Mouse (Mus musculus) bone marrow, adult 2 months (tissue): ENCODE results near the gene Myl4. TPM values are rescaled to one million over a fixed set of nuclear protein-coding genes. Genes with fewer than 3 reads are reported as not detected.

Experiments
- H3K27ac ChIP-seq: fragments of 200-500 bp; 2 replicates; pipeline ENCODE4 v1.5.1; 2012; ENCODE audit warnings: low read depth, mild to moderate bottlenecking, control low read depth, inconsistent platforms, low read length; ENCODE audit not compliant: control insufficient read depth, poor library complexity, insufficient read depth
- H3K4me1 ChIP-seq: fragments of 200-500 bp; 2 replicates; pipeline ENCODE4 v1.6.1; 2011; ENCODE audit warnings: low read length; ENCODE audit not compliant: control insufficient read depth, insufficient read depth
- H3K4me3 ChIP-seq: fragments of 200-500 bp; replicated peaks from 2 replicates; pipeline ENCODE3; 2011; ENCODE audit warnings: mild to moderate bottlenecking, low read depth, low read length, control low read depth; ENCODE audit not compliant: control insufficient read depth
- CTCF ChIP-seq: fragments of 200-500 bp; IDR thresholded peaks from 2 replicates; pipeline ENCODE4 v1.5.1; 2011; ENCODE audit warnings: low read length, control low read depth; ENCODE audit not compliant: control insufficient read depth, insufficient read depth
- POLR2A ChIP-seq: fragments of 200-500 bp; IDR thresholded peaks from 2 replicates; pipeline ENCODE4 v1.6.1; 2011; ENCODE audit warnings: low read depth, mild to moderate bottlenecking, control low read depth, low read length, borderline replicate concordance; ENCODE audit not compliant: control insufficient read depth
- WGBS: fragments of 180-500 bp; shearing (Covaris S2); methylation state at CpG from one replicate; pipeline ENCODE4 v1.1.7; 2018; 5-methylcytosine and 5-hydroxymethylcytosine counted together
- polyA plus RNA-seq: library from polyadenylated mRNA; stranded (reverse); fragments of >200 nt; gene quantifications from 2 replicates; pipeline ENCODE4 v1.2.4, GENCODE M21; 2011; ENCODE audit warnings: low replicate concordance; ENCODE audit not compliant: missing spikeins, insufficient read depth, insufficient read length

Gene Myl4
- polyA plus RNA-seq, 1 experiment, result 31.8 TPM

DNA sequence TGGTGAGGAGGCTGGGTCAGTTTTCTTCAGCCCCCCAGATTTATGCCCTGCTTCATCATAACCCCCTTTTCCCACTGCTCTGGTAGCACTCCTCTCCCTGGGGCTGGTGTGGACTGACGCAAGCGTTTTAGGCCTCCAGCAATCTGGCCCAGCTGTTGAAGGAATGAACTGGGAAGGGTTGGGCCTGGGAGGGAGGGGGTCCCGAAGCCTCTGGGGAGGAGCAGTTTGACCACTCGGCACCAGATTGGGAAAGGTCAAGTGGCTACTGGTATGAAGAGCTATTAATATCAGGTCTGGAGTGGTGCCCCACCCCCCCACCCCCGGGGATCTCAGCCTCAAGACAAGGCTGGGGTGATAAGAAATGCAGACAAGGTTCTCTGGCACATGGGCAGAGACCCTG, 27.6 kb downstream of the Myl4 start:
- Histone ChIP-seq H3K27ac (no peak overlapping the region), H3K4me1 (peaks cover 1% of the 10 kb centered on the region), H3K4me3 (no peak overlapping the region)
- TF ChIP-seq POLR2A, result no peak
- TF ChIP-seq CTCF, result no peak
- WGBS, result 72% methylated on average over 5 of the region's 5 CpGs

DNA sequence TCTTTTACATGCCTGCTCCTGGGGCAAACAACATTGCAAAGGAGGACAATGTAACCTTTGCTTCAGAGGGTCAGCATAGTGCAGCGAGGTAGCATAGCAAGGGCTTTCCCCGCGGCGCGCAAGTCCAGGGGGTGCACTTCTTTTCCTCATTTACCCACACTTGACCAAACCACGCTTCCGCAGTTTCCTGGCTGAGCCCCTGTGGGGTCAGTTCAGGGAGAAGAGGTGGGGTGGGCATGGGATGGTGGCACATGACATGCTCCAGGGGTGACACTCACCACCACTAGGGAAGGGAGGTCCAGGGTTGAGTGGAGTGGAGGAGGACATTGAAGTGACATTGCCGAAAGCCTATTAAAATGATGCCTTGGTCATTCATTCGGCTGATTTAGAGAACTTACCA, 28.6 kb downstream of the Myl4 start:
- TF ChIP-seq POLR2A (no peak), CTCF (no peak)
- 44% methylated on average over 9 of the region's 9 CpGs for WGBS

GRCm38 (mm10) chr11:104579575-104579974, 29.1 kb downstream of the Myl4 start:
- peaks cover 1% of the 10 kb centered on the region for H3K4me1 ChIP-seq
- H3K4me3 ChIP-seq, result no peak overlapping the region
- H3K27ac ChIP-seq, result no peak overlapping the region
- no peak for TF ChIP-seq CTCF
- 88% methylated on average over 8 of the region's 8 CpGs for WGBS

More for the DNA sequence above, 28.6 kb downstream of the Myl4 start:
- no peak overlapping the region for H3K4me3 ChIP-seq
- peaks cover 1% of the 10 kb centered on the region for H3K4me1 ChIP-seq
- H3K27ac ChIP-seq, result no peak overlapping the region

DNA sequence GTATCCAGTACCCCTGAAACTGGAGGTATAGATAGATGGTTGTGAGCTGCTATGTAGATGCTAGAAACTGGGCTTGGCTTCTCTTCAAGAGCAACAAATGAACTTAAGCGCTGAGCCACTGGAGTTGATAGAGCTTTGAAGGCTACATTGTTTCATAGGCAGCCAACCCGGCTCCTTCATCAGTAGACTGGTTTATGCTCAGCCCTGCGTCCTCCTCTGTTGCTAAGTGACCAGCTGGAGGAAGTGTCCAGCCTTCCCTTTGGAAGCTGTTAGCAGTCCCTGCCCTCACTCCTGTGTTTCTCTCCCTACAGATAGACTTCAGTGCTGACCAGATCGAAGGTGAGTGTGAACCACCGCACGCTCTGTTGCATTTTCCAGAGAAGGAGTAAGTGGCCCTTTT, 29.6 kb downstream of the Myl4 start:
- H3K4me1 ChIP-seq, result peaks cover 1% of the 10 kb centered on the region

DNA sequence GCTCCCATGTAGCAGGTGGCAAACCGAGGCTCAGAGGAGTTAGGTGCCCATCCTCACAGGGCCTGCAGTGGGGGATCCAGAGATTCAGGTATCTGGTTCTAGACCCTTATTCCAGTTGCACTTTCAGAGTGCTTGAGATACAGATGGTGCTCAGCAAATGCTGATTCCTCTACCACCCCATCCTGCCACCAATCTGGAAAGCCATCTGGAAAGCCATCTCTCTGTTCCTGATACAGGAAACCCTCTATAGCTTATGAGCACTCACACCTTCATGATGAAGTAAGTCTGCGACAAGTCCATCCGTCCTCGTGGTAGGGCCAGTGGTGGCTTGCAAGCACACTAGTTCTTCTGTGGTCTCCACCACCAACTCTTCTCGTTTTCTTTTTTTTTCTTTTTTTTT, 30.1 kb downstream of the Myl4 start:
- WGBS, result 33% methylated on average over 5 of the region's 5 CpGs
- Histone ChIP-seq H3K27ac (no peak overlapping the region), H3K4me3 (no peak overlapping the region), H3K4me1 (peaks cover 1% of the 10 kb centered on the region)
- no peak for TF ChIP-seq POLR2A
- TF ChIP-seq CTCF, result no peak

More for the DNA sequence above, 29.6 kb downstream of the Myl4 start:
- WGBS, result 71% methylated on average over 6 of the region's 6 CpGs
- Histone ChIP-seq H3K4me3 (no peak overlapping the region), H3K27ac (no peak overlapping the region)
- TF ChIP-seq POLR2A, result no peak
- TF ChIP-seq CTCF, result no peak

- H3K4me1 ChIP-seq, result peaks cover 1% of the 10 kb centered on the region
- peak overlapping the region; percentile 21 for H3K27ac ChIP-seq
- 4% methylated on average over 18 of the region's 18 CpGs for WGBS
- H3K4me3 ChIP-seq, result peak overlapping the region; percentile 20
- TF ChIP-seq POLR2A (no peak), CTCF (no peak)
Measured at GRCm38 (mm10) chr11:104581446-104582307, 31.2 kb downstream of the Myl4 start.

- WGBS, result 14% methylated on average over 2 of the region's 2 CpGs
- H3K4me3 ChIP-seq, result no peak overlapping the region
- peak overlapping the region; percentile 21 for H3K27ac ChIP-seq
- TF ChIP-seq CTCF (no peak), POLR2A (no peak)
- peaks cover 1% of the 10 kb centered on the region for H3K4me1 ChIP-seq
Measured at GRCm38 (mm10) chr11:104582308-104582606, 31.8 kb downstream of the Myl4 start.

DNA sequence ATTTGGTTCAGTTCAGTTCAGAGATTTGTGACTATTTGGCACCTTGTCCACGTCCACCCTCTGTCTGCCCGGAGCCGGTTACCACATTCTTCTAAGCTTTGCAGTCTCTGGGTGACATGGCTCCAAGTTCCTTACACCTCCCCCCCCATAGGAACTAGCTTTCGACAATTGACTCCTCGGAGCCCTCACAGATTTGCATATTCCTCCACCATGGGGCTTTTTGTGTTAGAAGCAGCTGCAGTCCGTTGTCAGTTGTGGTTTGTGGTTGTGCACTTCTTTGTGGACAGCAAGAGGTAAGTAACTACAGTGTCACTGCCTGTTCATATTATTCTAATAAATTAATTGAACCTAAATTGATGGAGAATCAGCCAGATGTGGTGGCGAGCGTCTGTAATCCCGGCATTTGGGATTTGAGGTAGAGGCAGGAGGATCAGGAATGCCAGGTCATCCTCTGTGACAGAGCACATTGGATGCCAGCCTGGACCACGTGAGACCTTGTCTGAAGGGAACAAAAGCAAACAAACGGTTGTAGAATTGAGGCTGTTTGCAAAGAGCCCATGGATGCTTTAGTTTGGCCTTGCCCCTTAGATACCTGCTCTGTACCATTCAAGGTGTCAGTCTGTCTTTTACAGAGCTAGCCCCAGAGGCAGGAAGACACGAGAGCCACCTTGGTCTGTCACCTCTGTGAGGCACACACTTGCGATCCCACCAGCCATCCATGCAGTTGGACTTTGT, 32.3 kb downstream of the Myl4 start:
- H3K27ac ChIP-seq, result peak overlapping the region; percentile 21; the same call in 1 of the 2 replicates
- H3K4me3 ChIP-seq, result no peak overlapping the region
- peaks cover 1% of the 10 kb centered on the region for H3K4me1 ChIP-seq
- TF ChIP-seq POLR2A (no peak), CTCF (no peak)
- 28% methylated on average over 13 of the region's 13 CpGs for WGBS

GRCm38 (mm10) chr11:104585495-104585894, 35.0 kb downstream of the Myl4 start:
- Histone ChIP-seq H3K27ac (no peak overlapping the region), H3K4me1 (no peaks in the 10 kb centered on the region; the same call in 1 of the 2 replicates), H3K4me3 (no peak overlapping the region)
- WGBS, result 82% methylated on average over 5 of the region's 5 CpGs
- no peak for TF ChIP-seq CTCF
- TF ChIP-seq POLR2A, result no peak
